Mouse (Mus musculus) small intestine, adult 2 months (tissue): ENCODE measurements at regions not wholly inside any gene's neighbourhood (a gene's known extent, or its start where the extent isn't known, plus 50 kb on each side); places are given as distances from the start of the nearest gene placed in this dataset.
"Not testable (repeated sequence)": the region's sequence is repeated elsewhere in the genome, so short reads cannot be mapped to it uniquely, and the experiment has no call there.

Experiments used
- H3K27ac ChIP-seq: fragments of 200-500 bp; 2 replicates; pipeline ENCODE4 v1.5.1; 2012; ENCODE audit warnings: low read depth, low read length, control low read depth, inconsistent platforms; ENCODE audit not compliant: insufficient read depth
- H3K27me3 ChIP-seq: fragments of 200-500 bp; 2 replicates; pipeline ENCODE4 v1.6.1; 2012; ENCODE audit warnings: mild to moderate bottlenecking, moderate library complexity, low read length, inconsistent platforms; ENCODE audit not compliant: control insufficient read depth, insufficient read depth
- H3K36me3 ChIP-seq: fragments of 200-500 bp; 2 replicates; pipeline ENCODE4 v1.6.1; 2012; ENCODE audit warnings: mild to moderate bottlenecking, low read length, control low read depth, inconsistent platforms; ENCODE audit not compliant: control insufficient read depth, insufficient read depth
- H3K4me1 ChIP-seq: fragments of 200-500 bp; 2 replicates; pipeline ENCODE4 v1.6.1; 2012; ENCODE audit warnings: low read length, inconsistent platforms, mixed read lengths; ENCODE audit not compliant: control insufficient read depth, insufficient read depth, insufficient read length
- H3K4me3 ChIP-seq: fragments of 200-500 bp; 2 replicates; pipeline ENCODE4 v1.5.1; 2012; ENCODE audit warnings: low read depth, mild to moderate bottlenecking, control low read depth, inconsistent platforms, low read length, moderate library complexity
- CTCF ChIP-seq: fragments of 200-500 bp; IDR thresholded peaks from 2 replicates; pipeline ENCODE4 v1.5.1; 2012; ENCODE audit warnings: low read depth, mild to moderate bottlenecking, control low read depth, inconsistent platforms, low read length, moderate library complexity, mixed read lengths; ENCODE audit not compliant: insufficient replicate concordance, insufficient read length; ENCODE audit errors: extremely low read depth
- POLR2A ChIP-seq: fragments of 200-500 bp; IDR thresholded peaks from 2 replicates; pipeline ENCODE4 v1.6.1; 2012; ENCODE audit warnings: low read depth, mild to moderate bottlenecking, control low read depth, inconsistent platforms, low read length, moderate library complexity
- WGBS: fragments of 180-500 bp; shearing (Covaris S2); methylation state at CpG from one replicate; pipeline ENCODE4 v1.1.7; 2018; 5-methylcytosine and 5-hydroxymethylcytosine counted together

DNA sequence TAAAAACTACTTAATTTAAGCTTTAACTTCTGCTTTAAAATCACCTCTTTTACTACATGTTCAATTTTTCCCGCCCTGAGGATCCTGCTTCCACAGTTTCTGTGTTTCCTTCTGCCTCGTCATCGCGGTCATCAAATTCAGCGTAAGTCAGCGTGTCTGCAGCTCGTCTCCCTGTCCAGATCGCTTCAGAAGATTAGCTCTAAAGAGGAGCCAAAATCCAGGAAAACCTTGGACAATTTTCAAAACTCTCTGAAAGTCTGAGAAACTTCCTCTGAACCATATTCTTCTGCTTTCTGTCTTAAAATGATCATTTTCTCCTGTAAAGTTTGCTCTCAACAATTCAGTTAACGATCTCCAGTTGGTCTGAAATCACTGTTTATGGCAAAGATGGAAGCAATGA, 196.2 kb upstream of the Speer4f2 start:
- no peak overlapping the region for H3K4me3 ChIP-seq
- H3K36me3 ChIP-seq: no peaks in the 10 kb centered on the region
- H3K27ac ChIP-seq: no peak overlapping the region
- H3K4me1 ChIP-seq: no peaks in the 10 kb centered on the region
- TF ChIP-seq POLR2A (no peak), CTCF (no peak)
- 85% methylated on average over 9 of the region's 9 CpGs for WGBS
- no peaks in the 10 kb centered on the region for H3K27me3 ChIP-seq

- Histone ChIP-seq H3K4me1 (no peaks in the 10 kb centered on the region), H3K36me3 (no peaks in the 10 kb centered on the region), H3K27ac (no peak overlapping the region), H3K27me3 (no peaks in the 10 kb centered on the region), H3K4me3 (no peak overlapping the region)
- TF ChIP-seq POLR2A (no peak), CTCF (no peak)
- 29% methylated on average over 4 of the region's 4 CpGs for WGBS
Observed at GRCm38 (mm10) chr5:17208554-17209283, 164.3 kb upstream of the Speer4f2 start.

DNA sequence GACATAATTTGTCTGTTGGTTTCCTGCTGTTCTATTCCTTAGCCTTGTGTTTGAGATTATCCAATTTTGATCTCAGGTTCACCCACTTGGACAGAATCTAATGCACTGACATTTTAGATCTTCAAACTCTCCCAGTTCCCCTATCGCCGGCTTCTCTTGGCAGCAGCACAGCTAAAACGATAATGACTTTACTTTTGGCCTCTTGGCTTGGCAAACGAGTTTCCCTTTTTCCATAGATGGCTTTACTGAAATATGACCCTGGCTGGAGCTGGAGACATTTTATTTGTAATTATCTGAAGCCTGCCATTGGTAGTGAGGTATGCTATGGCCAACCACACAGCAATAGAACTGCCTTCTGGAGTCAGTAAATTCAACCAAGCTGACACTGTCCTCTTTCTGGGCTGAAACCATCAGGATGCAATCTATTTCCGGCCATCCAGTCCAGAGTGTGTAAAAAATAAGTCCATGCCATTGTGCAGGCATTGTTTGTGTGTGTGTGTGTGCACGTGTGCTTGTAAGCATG, 162.2 kb upstream of the Speer4f2 start:
- H3K4me3 ChIP-seq: no peak overlapping the region
- 37% methylated on average over 6 of the region's 6 CpGs for WGBS
- no peaks in the 10 kb centered on the region for H3K36me3 ChIP-seq
- H3K27me3 ChIP-seq: no peaks in the 10 kb centered on the region
- H3K27ac ChIP-seq: no peak overlapping the region
- H3K4me1 ChIP-seq: no peaks in the 10 kb centered on the region
- TF ChIP-seq CTCF (no peak), POLR2A (no peak)

DNA sequence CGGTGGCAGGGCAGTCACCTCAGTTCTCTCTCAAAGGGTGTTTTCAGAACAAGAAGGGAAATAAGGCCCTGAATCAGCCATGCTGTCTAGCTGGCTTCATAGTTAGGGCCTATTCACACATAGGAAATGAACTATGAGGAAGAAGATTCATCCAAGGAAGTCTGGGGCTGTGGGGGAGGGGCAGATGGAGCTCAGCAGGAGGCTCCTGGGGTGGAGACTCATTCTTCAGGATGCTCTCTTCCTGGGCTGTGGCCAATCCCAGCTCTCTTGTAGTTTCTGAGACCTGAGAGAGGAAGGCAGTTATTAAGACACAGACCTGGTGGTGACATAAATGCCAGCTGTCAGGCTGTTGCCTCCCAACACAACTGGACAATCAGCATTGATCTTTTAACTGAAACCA, 149.4 kb upstream of the Speer4f2 start:
- 55% methylated on average over 1 of the region's 1 CpGs for WGBS
- not testable (repeated sequence) for H3K27ac ChIP-seq, H3K36me3 ChIP-seq, H3K4me1 ChIP-seq, H3K27me3 ChIP-seq, H3K4me3 ChIP-seq

GRCm38 (mm10) chr5:17247732-17248606, 125.0 kb upstream of the Speer4f2 start:
- Histone ChIP-seq H3K4me3 (no peak overlapping the region), H3K27ac (no peak overlapping the region), H3K4me1 (peaks cover 2% of the 10 kb centered on the region; the same call in 1 of the 2 replicates), H3K36me3 (no peaks in the 10 kb centered on the region), H3K27me3 (no peaks in the 10 kb centered on the region)
- TF ChIP-seq CTCF (no peak), POLR2A (no peak)
- WGBS: 36% methylated on average over 5 of the region's 5 CpGs

GRCm38 (mm10) chr5:17260541-17261325, 112.2 kb upstream of the Speer4f2 start:
- 70% methylated on average over 2 of the region's 2 CpGs for WGBS
- H3K36me3 ChIP-seq: no peaks in the 10 kb centered on the region
- no peaks in the 10 kb centered on the region for H3K27me3 ChIP-seq
- H3K27ac ChIP-seq: no peak overlapping the region
- no peaks in the 10 kb centered on the region for H3K4me1 ChIP-seq
- no peak overlapping the region for H3K4me3 ChIP-seq
- TF ChIP-seq POLR2A: no peak
- no peak for TF ChIP-seq CTCF

DNA sequence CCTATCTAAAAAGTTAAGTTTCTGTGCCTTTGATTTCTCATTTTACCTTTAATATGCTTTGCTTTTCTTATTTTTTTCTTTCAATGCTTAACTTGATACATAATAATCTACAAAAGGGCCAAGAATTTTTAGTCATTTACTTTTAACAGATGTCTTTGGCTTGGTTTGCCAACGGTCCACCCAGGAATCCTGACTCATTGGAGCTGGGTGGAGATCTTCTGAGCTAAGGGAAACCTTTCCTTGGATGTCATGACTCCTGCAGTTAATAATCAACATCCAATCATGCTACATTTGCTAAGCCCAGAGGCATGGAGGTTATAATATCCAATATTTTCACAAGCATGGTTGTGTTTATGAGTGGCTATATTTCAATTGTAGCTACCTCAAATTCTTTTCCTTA, 110.9 kb upstream of the Speer4f2 start:
- H3K27me3 ChIP-seq: no peaks in the 10 kb centered on the region
- WGBS: 46% methylated on average over 1 of the region's 1 CpGs
- no peak for TF ChIP-seq POLR2A
- TF ChIP-seq CTCF: no peak

More for the DNA sequence above, 110.9 kb upstream of the Speer4f2 start:
- Histone ChIP-seq H3K36me3 (no peaks in the 10 kb centered on the region), H3K4me1 (no peaks in the 10 kb centered on the region), H3K27ac (no peak overlapping the region), H3K4me3 (no peak overlapping the region)
